Mouse (Mus musculus) small intestine, adult 2 months (tissue): ENCODE measurements at regions not wholly inside any gene's neighbourhood (a gene's known extent, or its start where the extent isn't known, plus 50 kb on each side); places are given as distances from the start of the nearest gene placed in this dataset.

Source experiments
- CTCF ChIP-seq: fragments of 200-500 bp; IDR thresholded peaks from 2 replicates; pipeline ENCODE4 v1.5.1; 2012; ENCODE audit warnings: low read depth, mild to moderate bottlenecking, control low read depth, inconsistent platforms, low read length, moderate library complexity, mixed read lengths; ENCODE audit not compliant: insufficient replicate concordance, insufficient read length; ENCODE audit errors: extremely low read depth
- POLR2A ChIP-seq: fragments of 200-500 bp; IDR thresholded peaks from 2 replicates; pipeline ENCODE4 v1.6.1; 2012; ENCODE audit warnings: low read depth, mild to moderate bottlenecking, control low read depth, inconsistent platforms, low read length, moderate library complexity

DNA sequence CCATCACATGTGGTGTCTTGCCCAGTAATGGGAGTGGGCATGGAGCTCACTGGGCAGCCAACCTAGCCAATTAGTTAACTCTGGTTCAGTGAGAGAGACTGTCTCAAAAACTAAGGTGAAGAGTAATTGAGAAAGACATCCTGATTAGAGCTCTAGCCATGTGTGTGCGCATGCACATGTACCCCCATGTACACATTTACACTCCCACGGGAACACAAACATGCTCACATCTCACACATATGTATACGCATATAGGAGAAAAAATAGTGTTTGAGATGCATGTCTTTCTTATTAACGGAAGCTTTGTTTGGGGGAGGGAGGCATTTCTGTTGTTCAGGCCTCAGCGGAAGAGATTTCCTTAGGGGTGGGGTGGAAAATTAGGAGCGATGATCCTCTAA is 99.4 kb downstream of the Rpap3 start:
- no peak for TF ChIP-seq CTCF
- TF ChIP-seq POLR2A: no peak
